Mouse (Mus musculus) mouse trophoblast stem cell (cell line): ENCODE results near the gene Etv4.

Source experiments
- in situ Hi-C, 2 experiments: fragments of 300-500 bp; cut with MseI, MboI; formaldehyde crosslinking; loops; 2 replicates in 1 of 2; 3 replicates in 1 of 2; pipeline ENCODE4 v1.15.1; 2025

Gene Etv4

DNA sequence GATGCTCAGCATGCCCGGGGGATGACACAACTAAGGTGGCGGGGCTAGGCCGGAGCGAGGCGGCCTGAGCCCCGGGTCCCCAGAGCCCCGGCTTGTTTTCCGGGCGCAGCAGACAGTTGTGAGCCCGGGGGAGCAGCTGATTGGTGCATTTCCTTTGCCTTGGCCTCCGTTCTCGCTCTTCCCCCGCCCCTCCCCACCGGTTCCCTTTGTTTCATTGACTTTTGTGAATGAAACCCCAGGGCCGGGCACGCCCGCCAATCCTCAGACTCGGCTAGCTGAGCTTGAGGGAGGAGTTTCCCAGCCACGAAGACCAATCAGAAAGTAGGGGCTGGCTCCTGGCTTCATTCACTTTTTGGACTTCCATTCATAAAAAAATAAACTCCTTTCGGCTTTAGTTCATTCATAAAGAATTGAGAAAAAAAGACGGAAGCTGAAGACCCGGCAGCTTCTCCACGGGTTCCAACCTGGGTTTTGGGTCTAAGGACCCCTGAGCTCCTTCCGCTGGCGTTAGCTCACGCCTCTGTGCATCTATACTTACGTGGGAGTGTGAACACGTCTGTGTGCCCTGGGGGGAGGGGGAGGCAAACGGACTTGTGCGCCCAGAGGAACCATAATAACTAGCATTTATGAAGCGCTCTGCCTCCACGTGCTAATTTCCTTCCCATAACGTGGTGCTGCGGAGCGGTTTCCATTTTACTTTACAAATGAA is at the start of gene Etv4:
Gene Etv4, minus strand, starts transcription at position 229 of the 709 bp plus-strand sequence.
- in situ Hi-C loops: no loop called here

DNA sequence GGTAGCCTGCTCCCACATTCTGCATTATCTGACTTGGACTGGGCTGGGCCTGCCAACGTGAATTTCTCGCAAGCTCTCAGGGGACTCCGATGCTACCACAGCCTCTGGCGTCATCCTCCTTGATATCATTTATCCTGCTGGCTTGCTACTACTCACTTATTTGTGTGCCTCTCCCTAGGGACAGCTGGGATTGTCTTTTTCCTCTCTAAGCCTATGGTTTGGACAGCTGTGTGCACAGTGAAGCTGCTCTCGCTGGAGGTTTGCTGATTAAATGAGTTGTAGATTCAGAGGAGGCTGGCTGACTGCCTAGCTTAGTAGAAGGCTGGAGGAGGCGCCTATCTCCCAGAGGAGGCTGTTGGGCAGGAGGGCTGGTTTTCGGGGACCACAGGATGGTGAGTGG is 46.8 kb upstream of the Etv4 start:
- in situ Hi-C loops: no loop called here

DNA sequence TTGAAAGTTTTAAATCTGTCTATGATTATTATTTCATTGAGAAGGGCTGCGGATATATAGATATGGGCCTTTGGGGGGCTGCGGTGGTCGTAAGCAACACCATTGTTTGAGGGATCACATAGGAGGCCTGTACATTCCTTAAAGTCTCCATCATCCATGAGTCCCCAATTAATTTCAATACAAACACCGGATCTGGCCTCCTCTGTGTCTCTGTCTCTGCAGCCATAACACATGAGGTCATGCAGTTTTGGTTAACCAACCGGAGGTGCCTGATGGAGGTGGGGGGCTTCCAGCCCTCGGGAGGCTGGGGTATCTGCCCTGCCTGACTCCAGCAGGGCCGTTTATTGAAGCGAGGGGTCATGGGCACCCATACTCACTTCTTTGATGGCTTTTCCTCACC is 45.4 kb upstream of the Etv4 start:
- in situ Hi-C loops: no loop called here

DNA sequence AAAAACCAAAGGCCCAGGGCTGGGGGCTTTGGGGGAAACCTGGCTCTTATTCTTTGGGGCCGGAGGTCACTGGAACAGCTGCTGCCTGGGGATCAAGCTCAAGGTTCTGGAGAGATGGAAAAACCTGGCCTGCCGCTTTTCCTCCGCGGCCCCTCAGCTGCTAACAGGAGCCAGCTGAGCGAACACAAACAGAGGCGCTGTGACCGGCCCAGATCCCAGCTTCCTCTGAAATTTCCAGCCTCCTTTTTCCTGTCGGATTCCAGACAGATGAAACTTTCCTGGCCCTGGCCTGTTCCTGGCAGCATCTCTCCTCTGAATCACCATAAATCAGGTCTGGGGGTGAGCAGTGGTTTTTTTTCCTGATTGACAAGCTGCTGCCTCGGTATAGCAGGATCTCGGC is 44.9 kb upstream of the Etv4 start:
- in situ Hi-C loops: no loop called here

DNA sequence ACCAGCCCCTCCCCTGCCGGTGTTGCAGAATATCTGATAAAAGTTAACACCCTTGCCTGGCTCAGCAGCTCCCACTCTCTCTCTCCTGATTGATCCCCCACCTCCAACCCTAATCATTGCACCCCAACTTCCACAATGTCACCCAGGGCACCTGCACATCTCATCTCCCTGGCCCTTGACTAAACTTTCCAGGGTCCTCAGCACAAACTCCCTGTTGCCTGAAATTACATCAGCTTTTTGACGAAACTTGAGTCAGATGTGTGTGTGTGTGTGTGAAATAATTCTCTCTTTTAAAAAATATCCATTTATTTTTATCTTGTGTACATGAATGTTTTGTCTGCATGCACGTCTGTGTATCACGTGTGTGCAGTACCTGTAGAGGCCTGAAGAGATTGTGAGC is 43.5 kb upstream of the Etv4 start:
- in situ Hi-C loops: no loop called here

DNA sequence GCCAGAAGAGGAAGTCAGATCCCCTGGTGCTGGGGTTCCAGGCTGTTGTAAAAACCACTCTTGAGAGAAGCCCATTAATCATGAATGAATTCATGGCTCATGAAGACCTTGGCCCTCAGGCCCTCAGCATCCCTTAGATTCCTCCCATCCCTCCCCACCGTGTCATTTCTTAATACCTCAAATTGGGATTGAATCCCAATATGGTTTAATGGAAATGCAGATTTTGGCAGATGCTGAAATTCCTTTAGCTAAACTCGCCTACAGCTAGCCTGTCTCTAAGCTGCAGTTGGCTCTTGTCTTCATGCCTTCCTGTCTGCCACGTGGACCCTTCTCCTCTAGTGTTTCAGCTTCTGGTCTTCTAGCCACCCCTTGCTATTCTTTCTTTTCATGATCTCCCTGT is 38.0 kb upstream of the Etv4 start:
- in situ Hi-C loops: no loop called here

DNA sequence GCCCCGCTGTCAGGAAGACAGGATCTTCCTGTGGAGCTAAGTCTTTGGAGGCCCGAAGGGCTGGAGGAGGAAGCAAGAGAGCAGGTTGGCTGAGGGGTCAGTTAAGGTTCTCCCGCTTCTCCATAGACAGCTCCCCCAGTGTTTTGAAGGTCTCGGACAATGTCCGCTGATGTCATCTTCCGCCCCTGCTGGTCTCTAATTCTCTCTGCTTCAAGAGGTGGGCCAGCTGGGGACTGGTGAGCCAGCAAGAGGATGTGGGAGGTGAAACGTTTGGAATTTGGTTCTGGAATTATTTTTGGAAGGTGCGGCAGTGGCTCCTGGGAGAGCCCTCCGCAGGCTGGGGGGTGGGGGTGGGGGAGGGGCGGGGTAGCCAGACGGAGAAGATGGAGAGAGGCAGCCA is 35.7 kb upstream of the Etv4 start:
- in situ Hi-C loops: no loop called here

DNA sequence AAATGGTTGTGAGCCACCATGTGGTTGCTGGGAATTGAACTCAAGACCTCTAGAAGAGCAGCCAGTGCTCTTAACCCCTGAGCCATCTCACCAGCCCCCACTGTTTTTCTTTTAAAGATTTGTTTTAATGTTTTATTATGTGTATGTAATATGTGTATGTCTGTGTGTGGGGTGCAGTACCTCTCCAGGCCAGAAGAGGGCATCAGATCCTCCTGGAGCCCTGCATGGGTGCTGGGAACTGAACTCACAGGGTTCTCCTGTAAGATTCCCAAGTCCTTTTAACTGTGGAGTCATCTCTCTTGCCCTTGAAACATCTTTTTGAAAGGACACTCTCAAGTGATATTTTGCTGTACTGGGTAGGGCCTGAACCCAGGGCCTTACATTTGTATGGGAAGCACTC is 34.7 kb upstream of the Etv4 start:
- in situ Hi-C loops: loop anchor here in 1 of 2 experiments (5.0 kb wide), 1 partner anchor 92 kb away; no protein-coding TSS in a partner anchor

DNA sequence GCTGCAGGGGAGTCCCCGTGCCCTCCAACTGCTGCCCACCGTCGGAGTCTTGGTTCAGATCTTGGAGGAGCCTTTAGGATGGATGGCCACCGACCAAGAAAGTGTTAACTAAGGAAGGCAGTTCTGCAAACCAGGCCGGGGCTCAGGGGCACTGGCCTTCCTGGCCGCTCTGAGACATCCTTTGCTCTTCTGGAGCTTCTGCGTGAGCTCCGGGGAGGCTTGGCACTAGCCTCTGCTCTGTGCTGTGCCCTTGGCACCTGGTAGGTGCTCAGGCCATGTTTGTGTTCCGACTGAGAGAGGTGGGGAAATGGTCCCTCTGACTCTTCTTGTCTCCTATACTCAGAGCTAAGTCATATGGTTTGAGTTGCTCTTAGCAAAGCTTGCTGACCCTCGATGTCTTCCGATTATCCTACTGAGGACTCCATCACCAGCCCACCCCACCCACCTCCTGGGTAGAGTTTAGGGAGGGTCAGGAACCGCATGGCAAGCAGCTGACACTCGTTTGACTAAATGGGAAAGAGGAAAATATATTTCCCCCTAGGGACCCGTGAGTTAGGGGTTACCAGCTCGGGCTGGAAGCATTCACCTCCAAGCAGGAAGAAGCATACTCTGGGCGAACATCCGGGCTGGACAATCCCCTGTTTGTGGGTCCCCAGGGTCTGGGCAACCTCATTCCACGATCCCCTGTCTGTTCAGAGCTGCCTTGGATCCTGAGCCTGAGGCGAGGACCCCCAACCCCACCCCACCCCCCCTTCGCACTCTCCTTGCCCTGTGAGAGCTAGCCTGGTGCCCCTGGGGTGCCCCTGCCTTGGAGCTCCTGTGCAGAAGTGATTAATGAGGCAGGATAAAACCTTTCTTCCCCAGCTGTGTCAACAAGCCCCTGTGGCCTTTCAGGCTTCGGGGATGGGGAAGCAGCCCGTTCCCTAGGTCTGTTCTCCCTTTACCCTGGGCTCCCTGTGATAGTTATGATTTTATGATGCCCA is 30.2 kb upstream of the Etv4 start:
- in situ Hi-C loops: loop anchor here in 1 of 2 experiments (5.0 kb wide), 1 partner anchor 97 kb away; no protein-coding TSS in a partner anchor

DNA sequence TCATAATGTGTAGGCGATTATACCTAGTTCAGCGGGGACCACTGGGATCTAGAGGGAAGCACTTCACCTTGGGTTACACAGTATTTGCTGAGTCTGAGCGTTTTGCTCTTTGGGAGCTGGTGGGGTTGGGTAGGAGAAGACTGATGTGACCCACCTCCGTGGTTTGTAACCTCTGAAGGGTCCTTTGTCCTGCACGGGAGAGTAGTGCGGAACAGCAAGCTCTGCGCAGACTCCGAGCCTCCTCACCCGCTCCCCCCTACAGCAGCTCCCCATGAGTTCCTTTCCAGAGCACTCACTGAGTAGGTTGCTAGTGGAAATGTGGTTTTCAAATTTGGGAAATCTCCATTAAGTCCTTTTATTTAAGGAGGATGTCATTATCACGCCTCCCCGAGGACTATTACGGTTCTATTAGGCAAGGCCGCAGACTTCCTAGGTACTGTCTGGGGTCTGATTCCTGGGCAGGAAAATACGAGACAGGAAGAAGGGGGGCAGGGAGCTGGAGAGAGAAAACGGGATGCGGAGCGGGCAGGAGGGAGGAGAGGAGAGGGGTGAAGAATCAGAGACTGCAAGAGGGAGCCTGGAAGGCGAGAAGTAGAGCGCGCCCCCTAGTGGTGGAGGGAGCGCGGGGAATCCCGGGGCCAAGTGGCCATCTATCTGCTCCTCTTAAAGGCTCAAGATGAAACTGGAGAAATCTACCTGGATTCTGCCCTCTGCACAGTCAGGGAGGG is 29.4 kb upstream of the Etv4 start:
- in situ Hi-C loops: loop anchor here (5.0 kb wide), 2 partner anchors 93 to 98 kb away; no protein-coding TSS in a partner anchor

DNA sequence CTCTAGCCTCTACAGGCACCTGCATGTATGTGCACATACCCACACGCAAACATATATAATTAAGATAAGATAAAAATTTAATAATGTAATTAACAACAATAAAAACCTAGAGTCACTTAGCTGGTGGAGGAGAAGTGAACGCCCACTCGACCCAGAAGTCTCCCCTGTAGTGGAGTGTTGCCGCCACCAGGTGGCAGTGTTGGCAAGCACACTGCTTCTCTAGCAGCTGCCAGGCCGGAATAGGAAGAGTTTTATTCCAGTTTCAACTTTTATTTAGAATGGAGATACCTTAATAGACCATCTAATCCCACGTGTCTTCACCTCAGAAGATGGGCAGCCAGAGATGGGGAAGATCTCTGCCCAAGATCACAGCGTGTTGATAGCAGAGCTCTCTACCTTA is 28.1 kb upstream of the Etv4 start:
- in situ Hi-C loops: loop anchor here in 1 of 2 experiments (5.0 kb wide), 1 partner anchor 94 kb away; no protein-coding TSS in a partner anchor

DNA sequence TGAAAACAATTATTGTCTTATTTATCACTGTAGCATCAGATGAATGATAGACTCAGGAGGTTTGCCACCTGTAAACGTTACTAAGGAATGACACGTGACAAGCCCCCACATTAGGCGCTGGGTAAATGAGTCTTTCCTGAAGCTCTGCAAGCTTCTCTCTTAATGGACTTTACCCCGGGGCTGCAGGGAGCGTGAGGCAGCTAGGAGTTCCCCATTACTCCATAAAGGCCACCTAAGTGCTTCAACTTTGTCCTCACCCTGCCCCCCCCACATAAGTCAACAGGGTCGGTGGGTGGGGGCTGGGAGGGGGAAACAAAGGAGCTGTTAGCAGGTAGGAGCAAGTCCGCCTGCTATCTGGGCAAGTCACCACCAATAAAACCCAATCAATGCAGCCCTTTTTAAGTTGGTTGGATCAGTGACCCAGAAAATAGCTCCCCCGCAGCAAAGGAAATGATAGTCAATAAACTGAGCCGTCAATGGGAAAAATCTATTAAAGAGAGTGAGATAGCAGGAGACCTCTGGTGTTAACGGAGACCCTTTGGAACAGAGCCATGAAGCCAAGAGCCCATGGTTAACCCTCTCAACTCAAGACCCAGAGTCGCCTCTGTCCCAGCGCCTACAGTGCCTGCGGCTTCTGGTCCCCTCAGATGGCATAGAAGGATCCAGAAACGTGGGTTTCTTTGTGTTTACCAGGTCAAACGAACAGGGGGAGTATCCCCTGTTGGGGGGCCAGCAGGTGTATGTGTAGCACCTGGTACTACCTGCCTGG is 24.1 kb upstream of the Etv4 start:
- in situ Hi-C loops: no loop called here

DNA sequence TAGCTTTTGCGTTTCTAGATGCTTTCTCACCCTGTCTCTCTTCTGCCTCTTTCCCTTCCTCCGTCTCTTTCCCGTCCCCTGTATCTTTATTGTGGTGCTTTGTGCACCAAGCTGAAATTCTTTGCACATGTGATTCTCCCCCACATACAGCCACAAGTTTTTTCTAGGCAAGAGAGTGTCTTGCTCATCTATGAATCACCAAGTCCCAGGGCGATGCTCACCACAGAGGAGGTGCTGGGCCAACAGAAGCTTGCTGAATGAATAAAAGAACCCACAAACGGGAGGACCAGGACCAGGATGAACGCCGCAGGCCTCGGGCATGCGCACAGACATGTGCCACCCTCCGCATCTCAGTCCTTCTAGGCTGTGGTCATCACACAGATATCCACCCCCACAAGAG is 22.1 kb upstream of the Etv4 start:
- in situ Hi-C loops: no loop called here

DNA sequence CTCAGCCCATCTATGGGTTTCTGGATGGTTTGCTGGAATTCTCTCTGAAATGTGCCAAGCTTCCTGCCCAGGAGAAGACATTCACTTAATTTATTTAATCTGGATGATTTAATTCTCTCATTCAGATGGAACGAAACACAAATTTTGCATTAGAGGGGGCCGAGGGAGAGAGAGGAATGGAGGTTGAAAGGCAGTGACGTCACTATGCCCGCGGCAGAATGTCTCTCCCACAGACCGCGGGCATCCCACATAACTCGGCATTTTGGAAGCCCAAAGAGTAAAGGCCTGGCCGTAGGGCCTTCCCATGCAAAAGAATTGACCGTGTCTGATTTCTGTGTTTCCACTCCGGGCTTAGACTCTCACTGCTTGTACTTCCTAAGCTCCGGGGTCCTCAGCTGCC is 21.6 kb upstream of the Etv4 start:
- in situ Hi-C loops: no loop called here

DNA sequence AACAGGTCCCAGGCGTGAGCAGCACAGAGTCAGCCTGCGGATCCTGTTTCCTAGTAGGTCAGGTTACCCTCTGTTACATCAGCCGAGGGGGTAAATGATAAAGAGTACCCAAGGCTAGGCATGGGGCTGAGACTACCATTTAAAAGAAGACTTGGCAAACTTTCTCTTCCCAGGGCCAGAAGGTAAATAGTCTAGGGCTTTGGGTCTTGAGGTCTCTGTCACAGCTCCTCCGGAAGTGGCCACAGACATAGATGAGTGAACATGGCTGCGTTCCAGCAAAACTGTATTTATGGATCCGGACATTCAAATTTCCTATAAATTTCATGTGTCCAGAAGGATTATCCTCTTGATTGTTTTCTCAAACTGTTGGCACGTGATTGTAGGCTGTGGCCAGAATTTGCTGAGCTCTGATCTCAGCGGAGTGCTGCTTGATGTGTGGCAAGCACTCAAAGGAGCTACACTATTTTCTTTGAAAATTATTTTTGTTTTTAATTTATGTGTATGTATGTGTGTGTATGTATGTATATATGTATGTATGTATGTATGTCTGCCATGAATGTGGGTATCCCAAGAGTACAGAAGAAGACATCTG is 20.0 kb upstream of the Etv4 start:
- in situ Hi-C loops: no loop called here

DNA sequence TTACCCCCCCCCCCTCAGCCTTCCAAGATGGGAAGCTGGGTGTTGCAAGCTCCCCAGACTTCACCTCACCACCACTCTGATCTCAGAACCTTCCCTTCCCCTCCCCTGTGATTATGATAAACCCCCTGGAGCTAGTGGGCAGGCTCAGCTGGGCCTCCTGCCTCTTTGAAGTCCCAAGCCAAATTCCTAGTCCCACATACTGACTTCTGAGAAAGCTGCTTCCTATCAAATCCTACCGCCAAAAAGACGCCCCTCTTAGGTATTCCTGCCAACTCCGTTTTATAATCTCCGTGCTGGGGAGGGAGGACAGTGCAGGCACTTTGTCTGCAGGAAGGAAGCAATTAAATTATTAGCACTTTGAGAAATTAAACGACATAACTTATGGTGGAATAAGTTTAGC is 16.2 kb upstream of the Etv4 start:
- in situ Hi-C loops: no loop called here

DNA sequence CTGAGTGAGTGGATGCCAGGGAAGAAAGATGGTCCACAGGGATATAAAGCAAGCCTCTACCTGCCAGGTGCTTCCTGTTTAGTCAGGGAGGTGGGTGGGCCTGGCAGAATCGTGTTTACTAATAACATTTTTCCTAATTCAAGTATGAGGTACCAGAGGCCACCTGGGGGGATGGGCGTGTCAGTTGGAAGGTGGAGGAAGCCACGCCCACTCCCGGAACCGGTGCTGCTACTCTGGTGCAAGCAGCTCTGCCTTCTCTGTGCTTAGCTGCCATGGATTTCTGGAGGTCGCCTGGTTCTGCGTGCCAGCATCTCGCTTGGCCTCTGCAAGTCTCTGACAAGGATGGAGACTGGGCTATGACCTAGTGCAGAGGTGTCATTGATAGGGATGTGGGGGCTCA is 12.9 kb upstream of the Etv4 start:
- in situ Hi-C loops: no loop called here

DNA sequence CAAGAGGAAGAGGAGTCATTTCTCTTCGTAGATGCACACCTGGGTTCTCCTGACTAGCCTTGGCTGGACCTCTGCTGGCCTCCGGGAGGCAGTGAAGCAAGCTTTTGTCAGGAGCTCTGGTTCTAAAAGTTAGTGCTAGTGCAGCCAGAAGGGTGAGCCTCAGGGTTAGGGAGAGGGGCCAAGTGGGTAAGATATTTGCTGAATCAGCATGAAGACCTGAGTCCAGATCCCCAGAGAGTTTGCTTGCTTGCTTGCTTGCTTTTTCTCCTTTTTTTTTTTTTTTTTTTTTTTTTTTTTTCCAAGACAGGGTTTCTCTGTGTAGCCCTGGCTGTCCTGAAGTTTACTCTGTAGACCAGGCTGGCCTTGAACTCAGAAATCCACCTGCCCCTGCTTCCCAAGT is 12.2 kb upstream of the Etv4 start:
- in situ Hi-C loops: no loop called here

DNA sequence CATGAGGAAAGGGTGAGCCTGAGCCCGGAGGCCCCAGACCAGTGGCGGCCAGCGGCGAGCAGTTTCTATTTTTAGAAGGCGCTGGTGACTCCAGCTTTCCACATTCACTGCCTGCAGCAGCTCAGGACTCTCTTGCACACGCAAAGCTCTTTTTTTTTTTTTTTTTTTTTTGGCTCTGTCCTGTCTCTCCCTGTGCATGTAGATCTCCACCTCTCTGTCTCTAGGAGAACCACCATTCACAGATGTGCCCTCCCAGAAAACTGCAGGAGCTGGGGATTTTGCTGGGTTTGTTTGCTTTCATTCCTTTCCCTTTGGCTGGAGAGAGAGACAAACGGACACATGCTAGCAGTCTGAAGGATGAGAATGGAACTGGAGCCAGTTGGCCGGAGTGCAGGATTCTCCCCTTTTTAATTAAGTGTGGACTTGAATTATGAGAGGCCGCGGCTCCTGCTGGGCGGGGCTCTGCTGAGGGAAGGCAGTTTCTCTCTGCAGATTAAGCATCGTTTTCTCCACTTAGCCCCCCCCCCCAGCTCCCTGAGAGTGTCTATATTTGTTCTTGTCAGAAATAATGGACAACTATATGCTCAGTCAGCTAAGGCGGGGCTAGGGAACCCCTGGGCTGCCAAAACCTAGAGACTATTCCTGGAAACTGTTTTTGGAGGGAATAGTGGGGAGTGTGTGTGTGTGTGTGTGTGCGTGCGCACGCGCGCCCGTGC is 5.8 kb upstream of the Etv4 start:
- in situ Hi-C loops: no loop called here

DNA sequence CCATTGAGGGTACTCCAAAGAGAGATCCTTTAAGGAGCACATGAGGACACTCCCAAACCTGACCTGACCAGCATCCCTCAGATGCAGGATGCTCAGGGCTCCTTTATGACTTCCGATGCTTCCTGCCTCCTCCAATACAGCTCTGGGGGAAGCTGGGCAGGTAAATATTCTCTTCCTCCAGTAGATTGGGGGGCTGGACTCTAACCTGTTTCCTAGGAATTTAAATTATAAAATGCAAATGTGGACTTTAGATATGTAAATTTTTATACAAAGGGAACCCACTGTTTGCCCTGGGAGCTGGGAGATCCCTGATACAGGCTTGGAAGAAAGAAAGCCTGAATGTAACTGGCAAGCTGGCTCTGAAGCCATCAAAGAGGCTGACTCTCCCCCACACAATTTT is 2.3 kb upstream of the Etv4 start:
- in situ Hi-C loops: no loop called here
